Mouse (Mus musculus) adipocyte (in vitro differentiated cells): ENCODE data around the gene Trappc1.
"Not testable (repeated sequence)": the region's sequence is repeated elsewhere in the genome, so short reads cannot be mapped to it uniquely, and the experiment has no call there.

Experiments
- DNase-seq: peaks from one replicate; pipeline ENCODE4 v3.0.0-alpha.2; 2016; ENCODE audit warnings: low spot score

The Trappc1 gene

GRCm38 (mm10) chr11:69323667-69324111 lies at the start of gene Trappc1, which contains the start of gene Cntrob:
Trappc1 (plus strand) TSS chr11:69323980.
Cntrob (minus strand) TSS chr11:69323775.
- DNase-seq = peak; percentile 98

- DNase-seq = no peak
These were observed 48.1 kb upstream of the Trappc1 start for GRCm38 (mm10) chr11:69275650-69276049.

- no peak for DNase-seq
These were observed 47.7 kb upstream of the Trappc1 start for GRCm38 (mm10) chr11:69276081-69276480.

- DNase-seq = no peak
These were observed 46.5 kb upstream of the Trappc1 start for GRCm38 (mm10) chr11:69277267-69277666.

GRCm38 (mm10) chr11:69291111-69291510 lies 32.7 kb upstream of the Trappc1 start:
- DNase-seq = no peak

- no peak for DNase-seq
These were observed 28.5 kb upstream of the Trappc1 start for GRCm38 (mm10) chr11:69295286-69295685.

- no peak for DNase-seq
These were observed 26.0 kb upstream of the Trappc1 start for GRCm38 (mm10) chr11:69297799-69298198.

- no peak for DNase-seq
These were observed 25.5 kb upstream of the Trappc1 start for GRCm38 (mm10) chr11:69298231-69298630.

GRCm38 (mm10) chr11:69302817-69303216 lies 21.0 kb upstream of the Trappc1 start:
- no peak for DNase-seq

GRCm38 (mm10) chr11:69305291-69305690 lies 18.5 kb upstream of the Trappc1 start:
- DNase-seq = no peak

GRCm38 (mm10) chr11:69306039-69306438 lies 17.7 kb upstream of the Trappc1 start:
- DNase-seq = no peak

GRCm38 (mm10) chr11:69311266-69311665 lies 12.5 kb upstream of the Trappc1 start:
- DNase-seq = no peak

GRCm38 (mm10) chr11:69316361-69316760 lies 7.4 kb upstream of the Trappc1 start:
- DNase-seq = no peak

- not testable (repeated sequence) for DNase-seq
These were observed 5.8 kb upstream of the Trappc1 start for GRCm38 (mm10) chr11:69318000-69318399.

GRCm38 (mm10) chr11:69321580-69321979 lies 2.2 kb upstream of the Trappc1 start:
- DNase-seq = no peak

GRCm38 (mm10) chr11:69322010-69322409 lies 1.8 kb upstream of the Trappc1 start:
- no peak for DNase-seq

GRCm38 (mm10) chr11:69322693-69323471 lies 898 bp upstream of the Trappc1 start:
- peak; percentile 23 for DNase-seq

- no peak for DNase-seq
These were observed 969 bp downstream of the Trappc1 start for GRCm38 (mm10) chr11:69324749-69325148.

GRCm38 (mm10) chr11:69325628-69326407 lies 2.0 kb downstream of the Trappc1 start, which contains the start of gene Kcnab3:
Kcnab3 (plus strand) TSS chr11:69326258.
- DNase-seq = peak; percentile 86

- no peak for DNase-seq
These were observed 2.8 kb downstream of the Trappc1 start for GRCm38 (mm10) chr11:69326408-69327156.

GRCm38 (mm10) chr11:69327157-69327442 lies 3.3 kb downstream of the Trappc1 start:
- no peak for DNase-seq

- no peak for DNase-seq
These were observed 3.9 kb downstream of the Trappc1 start for GRCm38 (mm10) chr11:69327648-69328047.
